Mouse (Mus musculus): ENCODE data around the gene Naif1. TPM values are rescaled to one million over a fixed set of nuclear protein-coding genes. Genes with fewer than 3 reads are reported as not detected.
A peak's percentile ranks its signal among the peaks of the same experiment; 100 is the strongest.

The Naif1 gene
- polyA plus RNA-seq, 1 experiment from 2014 or later = 6.4 TPM

DNA sequence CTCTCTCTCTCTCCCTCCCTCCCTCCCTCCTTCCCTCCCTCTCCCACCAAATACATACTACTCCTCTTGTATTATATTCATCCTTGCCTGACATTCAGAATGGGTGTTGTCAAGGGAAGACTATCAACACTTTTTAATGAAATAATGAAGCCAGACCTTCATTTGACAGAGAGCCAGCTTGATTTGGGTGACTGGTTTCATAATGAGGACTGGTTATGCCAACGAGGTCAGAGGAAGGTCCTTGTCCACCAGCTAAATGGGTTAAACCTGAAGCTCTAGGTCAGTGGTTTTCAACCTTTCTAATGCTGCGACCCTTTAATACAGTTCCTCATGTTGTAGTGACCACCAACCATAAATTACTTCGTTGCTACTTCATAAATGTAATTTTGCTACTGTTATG is 11.5 kb upstream of the Naif1 start:
- Histone ChIP-seq H3K27me3 (ENCODE audit: control insufficient read depth, insufficient read depth, low read length) (no peaks in the 10 kb centered on the region), H3K4me2 (no peak overlapping the region), H3K4me1 (ENCODE audit: control insufficient read depth, insufficient read depth, low read length) (peaks cover 16% of the 10 kb centered on the region), H3K36me3 (ENCODE audit: control insufficient read depth, insufficient read depth, low read length) (no peaks in the 10 kb centered on the region), H3K9ac (ENCODE audit: low read length) (no peak overlapping the region), H3K9me3 (ENCODE audit: control insufficient read depth, low read length) (no peaks in the 10 kb centered on the region), H3K4me3 (ENCODE audit: low read depth, low read length) (no peak overlapping the region), H3K27ac (ENCODE audit: low read depth, low read length) (no peak overlapping the region)
- DNase-seq (ENCODE audit: low spot score, missing footprints) (peak; percentile 61), ATAC-seq (ENCODE audit: low FRiP score) (no peak)
- WGBS = 79% methylated on average over 3 of the region's 3 CpGs

DNA sequence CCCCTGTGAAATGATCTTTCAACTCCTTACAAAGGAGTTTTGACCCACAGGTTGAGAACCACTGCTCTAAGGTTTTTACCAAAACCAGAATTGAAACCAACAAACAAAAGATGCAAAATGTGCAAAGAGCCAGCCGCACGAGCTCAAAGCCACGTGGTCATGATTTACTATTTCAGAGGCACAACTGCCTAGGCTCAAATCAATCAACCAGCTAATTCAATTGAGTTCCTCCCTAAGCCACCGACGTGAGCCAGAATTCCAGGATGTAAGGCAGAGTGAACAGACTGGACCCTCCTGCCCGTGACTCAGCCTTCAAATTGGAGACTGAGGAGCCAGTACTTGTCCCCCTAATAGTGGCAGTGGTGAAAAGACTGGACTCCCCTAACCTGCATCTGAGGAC is 11.1 kb upstream of the Naif1 start:
- DNase-seq (ENCODE audit: low spot score, missing footprints) (peak; percentile 71), ATAC-seq (ENCODE audit: low FRiP score) (no peak)
- Histone ChIP-seq H3K27me3 (ENCODE audit: control insufficient read depth, insufficient read depth, low read length) (no peaks in the 10 kb centered on the region), H3K9me3 (ENCODE audit: control insufficient read depth, low read length) (no peaks in the 10 kb centered on the region), H3K9ac (ENCODE audit: low read length) (no peak overlapping the region), H3K4me3 (ENCODE audit: low read depth, low read length) (no peak overlapping the region), H3K4me2 (no peak overlapping the region), H3K27ac (ENCODE audit: low read depth, low read length) (no peak overlapping the region), H3K36me3 (ENCODE audit: control insufficient read depth, insufficient read depth, low read length) (no peaks in the 10 kb centered on the region), H3K4me1 (ENCODE audit: control insufficient read depth, insufficient read depth, low read length) (peaks cover 16% of the 10 kb centered on the region)
- WGBS = 59% methylated on average over 6 of the region's 6 CpGs

DNA sequence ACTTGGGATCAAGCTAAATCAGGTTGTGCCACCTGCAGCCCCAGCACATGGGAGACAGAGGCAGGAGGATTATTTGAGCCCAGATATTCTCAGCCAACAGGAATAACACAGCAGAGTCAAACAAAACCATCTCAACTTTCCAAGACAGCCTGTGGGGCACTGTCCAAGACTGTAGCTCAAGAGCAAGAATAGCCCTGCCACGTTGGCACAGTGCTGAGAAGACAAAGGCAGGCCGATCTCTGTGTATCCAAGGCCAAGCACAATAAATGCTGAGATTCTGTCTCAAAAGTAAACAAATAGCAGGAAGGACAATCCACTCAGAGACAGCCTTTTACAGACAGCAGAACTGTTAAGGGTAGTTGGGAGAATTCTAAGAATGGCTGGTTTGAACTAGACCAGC is 10.1 kb upstream of the Naif1 start:
- H3K9ac ChIP-seq (ENCODE audit: low read length) = no peak overlapping the region
- no peak for ATAC-seq (ENCODE audit: low FRiP score)
- DNase-seq (ENCODE audit: low spot score, missing footprints) = peak; percentile 39
- H3K4me1 ChIP-seq (ENCODE audit: control insufficient read depth, insufficient read depth, low read length) = peaks cover 16% of the 10 kb centered on the region
- H3K36me3 ChIP-seq (ENCODE audit: control insufficient read depth, insufficient read depth, low read length) = no peaks in the 10 kb centered on the region
- no peaks in the 10 kb centered on the region for H3K9me3 ChIP-seq (ENCODE audit: control insufficient read depth, low read length)
- no peak overlapping the region for H3K4me3 ChIP-seq (ENCODE audit: low read depth, low read length)
- no peak overlapping the region for H3K4me2 ChIP-seq
- H3K27me3 ChIP-seq (ENCODE audit: control insufficient read depth, insufficient read depth, low read length) = no peaks in the 10 kb centered on the region
- 69% methylated on average over 2 of the region's 2 CpGs for WGBS
- no peak overlapping the region for H3K27ac ChIP-seq (ENCODE audit: low read depth, low read length)

DNA sequence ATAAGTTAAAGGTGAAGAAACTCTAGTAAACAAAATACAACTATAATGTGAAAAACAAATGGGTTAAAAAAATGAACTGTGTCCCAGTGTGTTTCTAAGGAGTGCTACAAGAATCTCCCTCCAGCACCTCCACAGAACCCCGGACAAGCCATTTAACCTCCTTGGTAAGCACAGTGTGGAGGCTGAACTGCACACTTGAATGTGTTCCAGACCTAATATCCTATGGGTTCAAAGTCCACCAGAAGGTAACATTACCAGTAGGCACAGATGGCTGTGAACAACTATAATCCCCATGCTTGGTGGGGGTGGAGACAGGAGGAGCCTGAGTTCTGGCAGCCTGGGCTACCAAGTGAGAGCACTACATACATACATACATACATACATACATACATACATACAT is 9.6 kb upstream of the Naif1 start:
- H3K27ac ChIP-seq (ENCODE audit: low read depth, low read length) = no peak overlapping the region
- WGBS = 85% methylated on average over 1 of the region's 1 CpGs

DNA sequence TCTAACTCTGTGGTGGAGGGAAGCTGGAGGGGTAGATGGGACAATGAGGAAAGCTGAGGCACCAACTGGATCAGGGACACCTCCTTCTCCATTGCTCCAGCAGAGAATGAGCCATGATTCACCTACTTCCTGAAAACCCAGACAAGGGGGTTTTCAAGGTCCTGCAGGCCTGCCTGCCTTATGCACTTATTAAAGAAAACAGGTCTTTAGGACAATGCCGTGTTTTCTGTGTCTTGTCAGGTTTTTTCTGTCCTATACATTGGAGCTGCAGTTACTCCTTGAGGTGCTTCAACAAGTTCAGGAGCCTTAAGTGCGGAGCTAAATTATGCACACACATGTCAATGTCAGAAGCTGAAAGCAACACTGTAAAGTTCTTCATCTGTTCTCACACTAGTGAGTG is 8.7 kb upstream of the Naif1 start:
- Histone ChIP-seq H3K4me2 (no peak overlapping the region), H3K9ac (ENCODE audit: low read length) (no peak overlapping the region), H3K27me3 (ENCODE audit: control insufficient read depth, insufficient read depth, low read length) (no peaks in the 10 kb centered on the region), H3K9me3 (ENCODE audit: control insufficient read depth, low read length) (no peaks in the 10 kb centered on the region), H3K4me1 (ENCODE audit: control insufficient read depth, insufficient read depth, low read length) (peaks cover 10% of the 10 kb centered on the region), H3K36me3 (ENCODE audit: control insufficient read depth, insufficient read depth, low read length) (no peaks in the 10 kb centered on the region), H3K27ac (ENCODE audit: low read depth, low read length) (no peak overlapping the region), H3K4me3 (ENCODE audit: low read depth, low read length) (no peak overlapping the region)
- DNase-seq (ENCODE audit: low spot score, missing footprints) = peak; percentile 75
- no peak for ATAC-seq (ENCODE audit: low FRiP score)
- 93% methylated on average over 2 of the region's 2 CpGs for WGBS

More for the DNA sequence above, 9.6 kb upstream of the Naif1 start:
- no peaks in the 10 kb centered on the region for H3K36me3 ChIP-seq (ENCODE audit: control insufficient read depth, insufficient read depth, low read length)
- peaks cover 16% of the 10 kb centered on the region for H3K4me1 ChIP-seq (ENCODE audit: control insufficient read depth, insufficient read depth, low read length)
- no peaks in the 10 kb centered on the region for H3K9me3 ChIP-seq (ENCODE audit: control insufficient read depth, low read length)
- H3K27me3 ChIP-seq (ENCODE audit: control insufficient read depth, insufficient read depth, low read length) = no peaks in the 10 kb centered on the region
- ATAC-seq (ENCODE audit: low FRiP score) (no peak), DNase-seq (ENCODE audit: low spot score, missing footprints) (peak; percentile 72)
- H3K9ac ChIP-seq (ENCODE audit: low read length) = no peak overlapping the region
- no peak overlapping the region for H3K4me2 ChIP-seq
- H3K4me3 ChIP-seq (ENCODE audit: low read depth, low read length) = no peak overlapping the region

DNA sequence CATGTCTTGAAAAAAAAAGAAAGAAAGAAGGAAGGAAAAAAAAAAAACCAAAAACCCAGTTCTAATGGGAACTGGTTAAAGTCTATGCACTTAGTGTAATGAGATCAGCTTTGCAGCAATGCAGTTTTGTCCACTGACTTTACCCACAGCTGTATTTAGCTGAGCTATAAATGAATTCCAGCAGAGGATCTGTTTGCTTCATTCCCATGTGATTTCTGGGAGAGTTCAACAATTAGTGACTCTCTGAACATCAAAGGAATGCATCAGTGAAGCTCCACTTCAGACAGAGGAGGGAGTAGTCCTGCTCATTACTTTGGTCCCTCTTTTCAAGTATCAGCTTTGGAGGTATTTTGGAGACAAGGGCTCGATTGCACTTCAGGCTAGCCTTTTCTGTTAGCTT is 4.7 kb upstream of the Naif1 start:
- ATAC-seq (ENCODE audit: low FRiP score) (no peak), DNase-seq (ENCODE audit: low spot score, missing footprints) (peak; percentile 41)
- no peak overlapping the region for H3K27ac ChIP-seq (ENCODE audit: low read depth, low read length)
- H3K4me1 ChIP-seq (ENCODE audit: control insufficient read depth, insufficient read depth, low read length) = peaks cover 2% of the 10 kb centered on the region; the same call in 1 of the 2 replicates
- no peaks in the 10 kb centered on the region for H3K27me3 ChIP-seq (ENCODE audit: control insufficient read depth, insufficient read depth, low read length)
- no peak overlapping the region for H3K4me2 ChIP-seq
- no peak overlapping the region for H3K4me3 ChIP-seq (ENCODE audit: low read depth, low read length)
- 79% methylated on average over 1 of the region's 1 CpGs for WGBS
- H3K9me3 ChIP-seq (ENCODE audit: control insufficient read depth, low read length) = no peaks in the 10 kb centered on the region
- H3K9ac ChIP-seq (ENCODE audit: low read length) = no peak overlapping the region
- no peaks in the 10 kb centered on the region for H3K36me3 ChIP-seq (ENCODE audit: control insufficient read depth, insufficient read depth, low read length)

DNA sequence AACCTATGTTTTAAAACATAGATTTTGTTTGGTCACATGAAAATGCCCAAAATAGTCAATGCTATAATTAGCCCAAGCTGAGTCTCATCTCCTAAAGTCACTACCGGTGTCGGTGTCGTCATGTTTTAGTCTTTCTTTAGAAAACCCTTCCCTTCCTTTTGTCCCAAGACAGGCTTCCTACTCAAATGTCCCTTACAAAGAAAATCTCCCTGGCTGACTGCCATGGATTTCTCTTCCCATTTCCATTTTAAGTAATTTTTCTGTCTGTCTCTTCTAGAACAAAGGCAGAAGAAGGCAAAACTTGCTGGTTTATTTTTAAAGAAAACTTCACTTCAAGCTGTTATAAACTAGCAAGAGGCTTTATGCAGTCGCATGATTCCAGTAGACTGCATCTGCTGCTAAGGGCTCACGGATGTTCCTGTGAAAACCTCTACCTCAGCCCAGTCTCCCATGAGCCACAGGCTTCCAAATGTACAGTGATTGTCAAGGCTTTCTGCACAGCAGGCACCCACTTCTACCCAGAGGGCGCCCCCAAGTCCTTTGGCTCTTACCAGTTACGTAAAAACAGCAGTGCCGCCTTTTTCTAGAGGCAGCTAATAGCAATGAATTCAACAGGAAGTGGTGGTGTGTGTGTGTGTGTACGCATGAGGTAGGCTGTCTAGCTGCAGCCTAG is 2.9 kb upstream of the Naif1 start:
- ATAC-seq (ENCODE audit: low FRiP score) (no peak), DNase-seq (ENCODE audit: low spot score, missing footprints) (no peak)
- Histone ChIP-seq H3K36me3 (ENCODE audit: control insufficient read depth, insufficient read depth, low read length) (no peaks in the 10 kb centered on the region), H3K9me3 (ENCODE audit: control insufficient read depth, low read length) (no peaks in the 10 kb centered on the region), H3K9ac (ENCODE audit: low read length) (no peak overlapping the region), H3K27me3 (ENCODE audit: control insufficient read depth, insufficient read depth, low read length) (no peaks in the 10 kb centered on the region), H3K4me3 (ENCODE audit: low read depth, low read length) (no peak overlapping the region), H3K4me2 (no peak overlapping the region), H3K27ac (ENCODE audit: low read depth, low read length) (no peak overlapping the region), H3K4me1 (ENCODE audit: control insufficient read depth, insufficient read depth, low read length) (peaks cover 7% of the 10 kb centered on the region)
- 86% methylated on average over 9 of the region's 9 CpGs for WGBS

DNA sequence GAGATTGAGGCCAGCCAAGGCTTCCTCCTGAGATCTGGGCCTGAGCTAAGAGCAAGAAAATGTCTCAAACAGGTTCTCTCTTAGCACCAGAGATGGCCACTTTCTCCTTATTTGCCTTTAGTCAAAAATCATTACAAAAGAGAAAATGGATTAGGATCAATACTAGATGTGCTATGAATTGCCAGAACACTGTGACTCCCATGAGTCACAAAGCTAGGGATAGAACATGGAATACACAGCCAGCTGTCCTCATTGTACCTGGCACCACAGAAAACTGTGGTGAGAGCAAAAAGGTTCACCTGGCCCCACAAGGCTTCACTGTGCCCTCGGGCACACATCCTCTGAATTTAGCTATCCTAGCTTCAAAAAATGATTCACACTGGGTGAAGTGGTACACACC is 1.8 kb upstream of the Naif1 start:
- no peaks in the 10 kb centered on the region for H3K9me3 ChIP-seq (ENCODE audit: control insufficient read depth, low read length)
- no peak overlapping the region for H3K9ac ChIP-seq (ENCODE audit: low read length)
- H3K4me1 ChIP-seq (ENCODE audit: control insufficient read depth, insufficient read depth, low read length) = peaks cover 13% of the 10 kb centered on the region
- DNase-seq (ENCODE audit: low spot score, missing footprints) (no peak), ATAC-seq (ENCODE audit: low FRiP score) (no peak)
- no peaks in the 10 kb centered on the region for H3K36me3 ChIP-seq (ENCODE audit: control insufficient read depth, insufficient read depth, low read length)
- H3K27ac ChIP-seq (ENCODE audit: low read depth, low read length) = no peak overlapping the region
- H3K4me3 ChIP-seq (ENCODE audit: low read depth, low read length) = no peak overlapping the region
- H3K4me2 ChIP-seq = no peak overlapping the region
- H3K27me3 ChIP-seq (ENCODE audit: control insufficient read depth, insufficient read depth, low read length) = no peaks in the 10 kb centered on the region
- 94% methylated on average over 1 of the region's 1 CpGs for WGBS

DNA sequence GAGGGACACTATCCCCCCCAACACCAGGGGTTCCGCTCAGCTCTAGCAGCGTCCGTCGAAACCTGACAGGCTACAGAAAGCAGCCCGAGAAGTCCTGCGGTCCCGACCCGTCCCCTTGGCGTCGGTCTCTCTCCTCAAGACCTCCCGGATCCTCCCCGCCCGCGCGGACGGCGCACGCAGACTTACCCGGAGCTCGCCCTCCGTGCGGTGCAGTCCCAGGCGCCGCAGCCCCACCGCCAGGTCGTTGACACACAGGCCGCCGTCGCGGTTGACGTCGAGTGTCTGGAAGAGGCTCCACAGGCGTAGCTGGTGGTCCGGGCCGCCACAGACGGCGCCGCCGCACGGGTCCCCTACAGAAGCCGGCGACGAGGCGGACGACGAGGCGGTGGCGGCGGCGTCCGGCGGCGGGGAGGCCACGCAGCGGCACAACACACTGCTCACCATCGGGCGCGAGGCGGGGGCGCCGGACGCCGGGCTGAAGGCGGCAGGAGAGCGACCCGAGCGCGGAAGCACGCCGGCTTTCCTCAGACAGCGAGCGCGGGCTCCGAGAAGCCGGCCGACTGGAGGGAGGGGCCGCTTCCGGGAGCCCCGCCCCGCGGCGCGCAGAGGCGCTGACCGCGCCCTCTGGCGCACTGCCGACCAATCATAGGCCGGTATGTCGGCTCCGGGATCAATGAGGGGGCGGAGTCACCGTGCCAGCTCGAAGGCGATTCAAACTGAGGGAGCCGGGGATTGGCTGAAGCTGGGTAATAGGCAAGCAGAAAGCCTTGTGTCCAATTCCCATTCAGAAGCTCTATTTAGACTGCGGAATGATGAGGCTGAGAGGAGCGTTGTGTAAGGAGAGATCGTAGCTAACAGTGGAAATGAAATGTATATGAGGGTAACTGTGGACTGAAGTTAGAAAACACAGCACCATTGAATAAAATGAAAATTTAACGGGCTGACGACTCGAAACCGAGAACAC is 906 bp downstream of the Naif1 start, which contains the start of gene Slc25a25:
TSS of gene Slc25a25 (minus strand) at position 565 of the 964 bp plus-strand sequence.
- peak; percentile 92 for ATAC-seq (ENCODE audit: low FRiP score)
- peak; percentile 98 for DNase-seq (ENCODE audit: low spot score, missing footprints)
- Histone ChIP-seq H3K9me3 (ENCODE audit: control insufficient read depth, low read length) (no peaks in the 10 kb centered on the region), H3K4me3 (ENCODE audit: low read depth, low read length) (peak within 1 kb of the TSS; percentile 77), H3K27ac (ENCODE audit: low read depth, low read length) (peak within 1 kb of the TSS; percentile 83), H3K27me3 (ENCODE audit: control insufficient read depth, insufficient read depth, low read length) (no peaks in the 10 kb centered on the region), H3K4me1 (ENCODE audit: control insufficient read depth, insufficient read depth, low read length) (peaks cover 13% of the 10 kb centered on the region), H3K9ac (ENCODE audit: low read length) (peak within 1 kb of the TSS; percentile 79), H3K36me3 (ENCODE audit: control insufficient read depth, insufficient read depth, low read length) (no peaks in the 10 kb centered on the region), H3K4me2 (peak within 1 kb of the TSS; percentile 81)
- WGBS = under 1% methylated on average over 98 of the region's 103 CpGs

All from midbrain, embryonic 11.5 days (tissue).